Mouse (Mus musculus) cerebellum, adult 2 months (tissue): ENCODE results near the gene Tox2.

Experiments
- CTCF ChIP-seq: fragments of 200-500 bp; IDR thresholded peaks from 2 replicates; pipeline ENCODE4 v1.5.1; 2011; ENCODE audit warnings: low read depth, mild to moderate bottlenecking, control low read depth, low read length, moderate library complexity, borderline replicate concordance; ENCODE audit not compliant: insufficient read depth
- POLR2A ChIP-seq: fragments of 200-500 bp; IDR thresholded peaks from 2 replicates; pipeline ENCODE4 v1.6.1; 2011; ENCODE audit warnings: low read length, control low read depth, borderline replicate concordance; ENCODE audit not compliant: insufficient read depth

DNA sequence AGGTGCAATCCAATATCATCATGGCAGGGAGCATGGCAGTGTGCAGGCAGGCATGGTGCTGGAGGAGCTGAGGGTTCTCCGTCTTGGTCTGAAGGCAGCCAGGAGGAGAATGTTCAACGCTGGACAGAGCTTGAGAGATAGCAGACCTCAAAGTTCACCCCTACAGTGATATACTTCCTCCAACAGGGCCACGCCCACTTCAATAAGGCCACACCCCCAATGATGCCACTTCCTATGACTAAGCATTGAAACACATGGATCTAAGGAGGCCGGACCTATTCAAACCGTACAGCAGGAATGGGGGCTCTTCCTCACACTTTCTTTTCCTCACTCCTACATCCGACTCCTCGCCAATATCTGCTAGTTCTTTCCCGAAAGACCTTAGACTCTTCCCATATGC is 48.3 kb upstream of the Tox2 start:
- TF ChIP-seq POLR2A (no peak), CTCF (no peak)
